Mouse (Mus musculus) CD4-positive naive resting alpha-beta T cell, adult 76 days (primary cell): ENCODE measurements around the gene Gm13083. TPM values are rescaled to one million over a fixed set of nuclear protein-coding genes. Genes with fewer than 3 reads are reported as not detected.

ENCODE experiments used
- total RNA-seq: library from RNA; stranded (reverse); gene quantifications from one replicate; pipeline ENCODE4 v1.2.4, GENCODE M21; 2023

The Gm13083 gene
- total RNA-seq = not detected

GRCm38 (mm10) chr4:143614703-143615102 is at the start of gene Gm13083:
Gene Gm13083, plus strand, starts transcription at chr4:143615003.

DNA sequence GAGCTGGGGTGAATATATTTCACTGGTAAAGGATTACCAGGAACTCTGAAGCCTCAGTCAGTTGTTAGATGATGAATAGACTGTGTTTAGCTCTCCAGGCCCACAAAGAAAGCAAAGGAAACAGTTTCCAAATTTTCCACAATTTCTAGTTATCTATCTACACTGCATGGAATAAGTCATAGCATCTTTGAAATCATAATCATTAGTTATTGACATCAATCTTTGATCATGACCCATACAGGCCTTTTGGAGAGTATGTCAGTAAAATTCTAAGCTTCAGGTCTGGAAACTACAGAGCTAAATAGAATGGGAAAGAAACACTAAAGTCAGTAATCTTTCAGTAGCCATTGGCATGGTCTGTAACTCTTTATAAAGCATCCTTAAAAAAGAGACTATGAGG is 42.3 kb downstream of the Gm13083 start, which contains the start of gene Gm13088:
TSS of gene Gm13088 (minus strand) at position 101 of the 400 bp plus-strand sequence.

Other genes starting within 250 kb of the Gm13083 start
- gene Pramel1, start 220.6 kb upstream of the Gm13083 start, total RNA-seq = not detected
- 51.8 TPM for gene Pramef8, start 202.6 kb upstream of the Gm13083 start, total RNA-seq
- not detected for gene Oog4, start 164.7 kb upstream of the Gm13083 start, total RNA-seq
- gene Gm13043, start 103.7 kb upstream of the Gm13083 start, total RNA-seq = not detected
- gene Gm13040, start 79.0 kb upstream of the Gm13083 start, total RNA-seq = not detected
- gene BC080695, start 63.3 kb upstream of the Gm13083 start, total RNA-seq = not detected
- gene Gm13057, start 63.3 kb upstream of the Gm13083 start, total RNA-seq = not detected
- gene Gm13088, start 42.2 kb downstream of the Gm13083 start, total RNA-seq = not detected
- gene Gm13089, start 87.7 kb downstream of the Gm13083 start, total RNA-seq = not detected
- gene Gm13078, start 104.5 kb downstream of the Gm13083 start, total RNA-seq = not detected
- not detected for gene Gm13023, start 174.3 kb downstream of the Gm13083 start, total RNA-seq
- gene Gm13084, start 201.1 kb downstream of the Gm13083 start, total RNA-seq = not detected
- not detected for gene Gm13103, start 231.5 kb downstream of the Gm13083 start, total RNA-seq